Mouse (Mus musculus) hindbrain, embryonic 15.5 days (tissue): ENCODE measurements around the gene Ddx58. TPM values are rescaled to one million over a fixed set of nuclear protein-coding genes. Genes with fewer than 3 reads are reported as not detected.

Experiments
- ATAC-seq: fragments of 200-750 bp; cut with Nextera tagmentation; 2 replicates; pipeline ENCODE4 v1.8.0; 2017; ENCODE audit warnings: low read depth, moderate number of reproducible peaks, moderate TSS enrichment; ENCODE audit not compliant: low FRiP score
- H3K27ac ChIP-seq: fragments of 300-500 bp; sonication (generic); replicated peaks from 2 replicates; pipeline ENCODE4 v1.5.1; 2015; ENCODE audit warnings: mild to moderate bottlenecking, inconsistent platforms
- H3K27me3 ChIP-seq: fragments of 300-500 bp; sonication (generic); 2 replicates; pipeline ENCODE4 v1.6.1; 2015; ENCODE audit warnings: control low read depth, inconsistent platforms
- H3K36me3 ChIP-seq: fragments of 300-500 bp; sonication (generic); 2 replicates; pipeline ENCODE4 v1.6.1; 2015; ENCODE audit warnings: control low read depth, inconsistent platforms
- H3K4me1 ChIP-seq: fragments of 300-500 bp; sonication (generic); replicated peaks from 2 replicates; pipeline ENCODE4 v1.6.1; 2015; ENCODE audit warnings: control low read depth, inconsistent platforms
- H3K4me2 ChIP-seq: fragments of 300-500 bp; sonication (generic); 2 replicates; pipeline ENCODE4 v1.6.1; 2015; ENCODE audit warnings: moderate library complexity, mild to moderate bottlenecking, inconsistent platforms
- H3K4me3 ChIP-seq: fragments of 300-500 bp; sonication (generic); 2 replicates; pipeline ENCODE4 v1.5.1; 2015; ENCODE audit warnings: mild to moderate bottlenecking, inconsistent platforms
- H3K9ac ChIP-seq: fragments of 300-500 bp; sonication (generic); 2 replicates; pipeline ENCODE4 v1.6.1; 2015; ENCODE audit warnings: inconsistent platforms
- H3K9me3 ChIP-seq: fragments of 300-500 bp; sonication (generic); 2 replicates; pipeline ENCODE4 v1.6.1; 2016; ENCODE audit warnings: control low read depth, inconsistent platforms
- WGBS: fragments of 180-500 bp; shearing (Covaris S2); methylation state at CpG from one replicate; pipeline ENCODE4 v1.1.7; 2015; 5-methylcytosine and 5-hydroxymethylcytosine counted together
- polyA plus RNA-seq: library from polyadenylated mRNA; unstranded; fragments of >200 nt; fragmentation: Nextera tagmentation; extraction: Ambion mirVana; gene quantifications from 2 replicates; pipeline ENCODE4 v1.2.1, GENCODE M21; 2015

Ddx58 gene
- polyA plus RNA-seq, 1 experiment from 2014 or later = 3.3 TPM

DNA sequence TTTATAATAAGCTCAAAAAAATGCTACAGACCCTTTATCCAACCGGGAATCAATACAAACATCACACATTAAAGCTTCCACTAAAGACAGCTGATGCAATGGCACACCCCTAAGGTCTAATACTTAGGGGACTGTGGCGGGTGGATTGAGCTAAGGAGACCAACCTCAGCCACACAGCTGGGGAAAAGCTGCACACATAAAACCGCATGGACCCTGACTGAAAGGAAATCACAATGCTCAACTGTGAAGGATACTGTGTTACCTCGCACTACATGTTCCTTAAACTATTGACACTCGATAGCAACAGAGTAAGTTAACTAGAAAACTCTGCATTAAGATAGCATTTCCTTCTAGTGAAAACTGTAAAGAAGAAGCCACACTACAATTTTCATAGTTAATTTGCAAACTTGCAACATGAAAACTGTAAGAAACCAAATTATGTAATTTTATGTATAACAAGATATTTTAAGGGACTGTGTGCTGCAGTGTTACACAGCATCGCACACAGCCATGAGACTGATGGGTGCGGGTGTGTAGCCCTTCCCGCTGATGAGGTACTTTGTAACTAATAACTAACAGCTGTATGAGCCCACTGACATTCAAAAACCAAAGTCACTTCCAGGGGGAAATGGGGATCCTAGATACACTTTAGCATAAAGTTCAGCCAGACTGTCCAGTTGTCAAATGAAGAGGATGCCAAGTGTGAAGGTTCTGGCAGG, 14.9 kb upstream of the Ddx58 start:
- Histone ChIP-seq H3K27ac (no peak overlapping the region), H3K9ac (no peak overlapping the region), H3K9me3 (no peaks in the 10 kb centered on the region), H3K4me3 (no peak overlapping the region), H3K27me3 (no peaks in the 10 kb centered on the region), H3K36me3 (peaks cover 13% of the 10 kb centered on the region), H3K4me1 (no peaks in the 10 kb centered on the region), H3K4me2 (no peak overlapping the region)
- ATAC-seq = no peak
- 86% methylated on average over 8 of the region's 8 CpGs for WGBS

DNA sequence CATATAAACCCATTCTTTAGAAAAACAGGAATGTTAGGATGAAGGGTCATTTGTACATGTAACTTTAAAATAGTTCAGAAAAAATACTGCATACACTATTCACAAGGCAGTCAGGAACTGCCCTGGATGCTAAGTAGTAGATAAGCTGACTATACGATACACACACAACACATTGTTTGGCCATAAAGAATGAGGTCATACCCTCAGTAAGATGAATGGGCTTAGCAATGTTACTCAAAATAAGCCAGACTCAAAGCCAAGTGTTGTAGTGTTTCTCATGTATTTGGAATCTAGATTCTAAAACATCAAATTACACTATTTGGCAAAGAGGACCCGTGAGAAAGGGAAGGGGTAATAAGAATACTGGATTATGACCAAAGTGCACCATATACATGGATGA, 14.1 kb upstream of the Ddx58 start:
- no peaks in the 10 kb centered on the region for H3K27me3 ChIP-seq
- H3K27ac ChIP-seq = no peak overlapping the region
- 84% methylated on average over 2 of the region's 2 CpGs for WGBS
- peaks cover 6% of the 10 kb centered on the region; the same call in 1 of the 2 replicates for H3K36me3 ChIP-seq
- H3K9me3 ChIP-seq = no peaks in the 10 kb centered on the region
- H3K4me2 ChIP-seq = no peak overlapping the region
- no peak for ATAC-seq
- H3K4me1 ChIP-seq = no peaks in the 10 kb centered on the region
- no peak overlapping the region for H3K9ac ChIP-seq
- no peak overlapping the region for H3K4me3 ChIP-seq

DNA sequence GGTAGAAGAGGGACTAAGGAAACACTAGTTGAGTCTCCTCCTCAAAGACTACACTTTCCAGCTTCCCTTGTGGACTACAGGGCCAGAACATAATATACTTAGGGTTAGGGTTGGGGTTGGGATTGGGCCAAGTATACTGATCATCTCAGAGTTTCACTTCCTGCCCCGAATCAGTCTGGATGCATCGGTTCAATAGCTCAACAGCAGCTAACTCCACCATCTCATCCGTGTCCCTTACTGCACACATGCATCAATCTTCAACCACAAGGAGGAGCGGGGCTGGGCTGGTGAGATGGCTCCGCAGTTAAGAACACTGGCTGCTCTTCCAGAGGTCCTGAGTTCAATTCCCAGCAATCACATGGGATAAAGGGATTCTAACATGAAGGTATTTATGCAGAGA, 11.4 kb upstream of the Ddx58 start:
- Histone ChIP-seq H3K4me2 (no peak overlapping the region), H3K9ac (no peak overlapping the region), H3K27me3 (no peaks in the 10 kb centered on the region), H3K4me3 (no peak overlapping the region), H3K4me1 (no peaks in the 10 kb centered on the region), H3K36me3 (no peaks in the 10 kb centered on the region), H3K27ac (no peak overlapping the region), H3K9me3 (no peaks in the 10 kb centered on the region)
- WGBS = 92% methylated on average over 5 of the region's 5 CpGs
- ATAC-seq = no peak

DNA sequence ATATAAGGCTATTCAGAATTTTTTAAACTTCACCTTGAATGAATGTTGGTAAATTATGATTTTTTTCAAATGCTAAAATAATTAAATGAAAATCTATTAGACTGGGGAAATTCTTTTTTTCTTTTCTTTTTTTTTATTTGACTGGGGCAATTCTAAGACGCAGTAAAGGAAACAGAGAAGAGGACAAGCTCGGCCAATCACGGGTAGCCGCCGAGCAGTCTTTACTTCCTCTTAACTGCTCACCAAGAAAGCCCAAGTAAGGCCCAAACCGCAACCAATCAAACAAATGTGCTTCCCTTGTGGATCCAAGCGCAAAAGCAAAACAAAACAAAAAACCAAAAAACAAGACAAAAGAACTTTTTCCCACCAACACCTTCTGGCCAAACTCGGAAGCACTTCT, 4.4 kb upstream of the Ddx58 start:
- H3K9me3 ChIP-seq = no peaks in the 10 kb centered on the region
- H3K4me3 ChIP-seq = no peak overlapping the region
- no peaks in the 10 kb centered on the region for H3K36me3 ChIP-seq
- no peak overlapping the region for H3K4me2 ChIP-seq
- WGBS = 88% methylated on average over 8 of the region's 8 CpGs
- ATAC-seq = no peak
- no peak overlapping the region for H3K27ac ChIP-seq
- H3K27me3 ChIP-seq = no peaks in the 10 kb centered on the region
- peaks cover 10% of the 10 kb centered on the region for H3K4me1 ChIP-seq
- H3K9ac ChIP-seq = no peak overlapping the region

DNA sequence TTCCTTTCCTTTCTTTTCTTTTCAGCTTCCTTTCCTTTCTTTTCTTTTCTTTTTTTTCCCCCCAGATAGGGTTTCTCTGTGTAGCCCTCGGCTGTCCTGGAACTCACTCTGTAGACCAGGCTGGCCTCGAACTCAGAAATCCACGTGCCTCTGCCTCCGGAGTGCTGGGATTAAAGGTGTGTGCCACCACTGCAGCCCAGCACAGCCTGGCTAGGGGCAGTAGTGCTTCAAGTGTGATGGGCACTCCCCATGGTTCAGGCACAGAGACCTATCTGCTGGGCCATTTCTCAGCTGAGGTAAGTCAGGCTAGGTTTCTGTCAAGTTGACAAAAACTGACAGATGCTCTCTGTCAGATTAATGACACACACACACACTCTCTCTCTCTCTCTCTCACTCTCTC, 3.4 kb upstream of the Ddx58 start:
- no peaks in the 10 kb centered on the region for H3K36me3 ChIP-seq
- 84% methylated on average over 4 of the region's 4 CpGs for WGBS
- peaks cover 17% of the 10 kb centered on the region for H3K4me1 ChIP-seq
- H3K4me3 ChIP-seq = no peak overlapping the region
- H3K27ac ChIP-seq = no peak overlapping the region
- no peaks in the 10 kb centered on the region for H3K9me3 ChIP-seq
- no peak for ATAC-seq
- no peak overlapping the region for H3K4me2 ChIP-seq
- no peaks in the 10 kb centered on the region for H3K27me3 ChIP-seq
- H3K9ac ChIP-seq = no peak overlapping the region

DNA sequence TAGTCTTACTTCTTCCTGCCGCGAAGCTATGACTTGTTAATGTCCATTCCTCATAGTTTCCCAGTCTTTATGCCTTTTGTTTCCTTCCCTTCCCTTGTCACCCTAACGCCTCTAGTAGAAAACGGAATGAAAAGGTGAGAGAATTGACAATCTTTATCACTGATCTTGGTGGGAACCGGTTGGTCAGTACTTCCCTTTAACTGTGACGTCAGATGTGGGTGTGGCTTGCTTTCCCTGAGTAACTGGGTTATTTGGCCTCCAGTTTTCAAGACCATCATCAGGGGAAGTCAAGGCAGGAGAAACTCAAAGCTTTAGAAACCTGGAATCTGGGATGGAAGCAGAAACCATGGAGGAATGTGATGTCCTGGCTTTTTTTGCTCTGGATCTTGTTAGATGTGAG, 2.3 kb upstream of the Ddx58 start:
- WGBS = 59% methylated on average over 6 of the region's 6 CpGs
- no peaks in the 10 kb centered on the region for H3K9me3 ChIP-seq
- H3K4me1 ChIP-seq = peaks cover 17% of the 10 kb centered on the region
- no peaks in the 10 kb centered on the region for H3K36me3 ChIP-seq
- H3K4me2 ChIP-seq = no peak overlapping the region
- H3K4me3 ChIP-seq = no peak overlapping the region
- no peaks in the 10 kb centered on the region for H3K27me3 ChIP-seq
- no peak overlapping the region for H3K9ac ChIP-seq
- no peak for ATAC-seq
- no peak overlapping the region for H3K27ac ChIP-seq

DNA sequence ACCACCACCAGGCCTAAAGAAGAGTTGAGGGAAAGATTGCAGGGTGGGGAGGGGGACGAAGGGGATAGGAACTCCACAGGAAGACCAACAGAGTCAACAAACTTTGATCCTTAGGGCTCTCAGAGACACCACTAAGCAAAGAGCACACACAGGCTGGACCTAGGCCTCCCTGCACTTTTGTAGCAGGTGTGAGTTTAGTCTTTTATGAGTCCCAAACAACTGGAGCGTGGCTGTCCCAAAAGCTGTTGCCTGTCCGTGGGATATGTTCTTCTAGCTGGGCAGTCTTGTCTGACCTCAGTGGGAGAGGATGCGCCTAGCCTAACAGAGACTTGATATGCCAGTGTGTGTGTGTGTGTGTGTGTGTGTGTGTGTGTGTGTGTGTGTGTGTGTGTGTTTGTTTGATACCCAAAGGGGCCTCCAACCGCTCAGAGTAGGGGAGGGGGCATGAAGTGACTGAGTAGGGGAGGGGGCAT, 680 bp upstream of the Ddx58 start:
- H3K27ac ChIP-seq = no peak overlapping the region
- no peak overlapping the region for H3K9ac ChIP-seq
- H3K9me3 ChIP-seq = no peaks in the 10 kb centered on the region
- WGBS = 50% methylated on average over 5 of the region's 5 CpGs
- peaks cover 17% of the 10 kb centered on the region for H3K4me1 ChIP-seq
- H3K27me3 ChIP-seq = no peaks in the 10 kb centered on the region
- peak overlapping the region; percentile 71 for H3K4me2 ChIP-seq
- H3K36me3 ChIP-seq = no peaks in the 10 kb centered on the region
- H3K4me3 ChIP-seq = peak overlapping the region; percentile 43
- ATAC-seq = no peak; the same call in 1 of the 2 replicates

DNA sequence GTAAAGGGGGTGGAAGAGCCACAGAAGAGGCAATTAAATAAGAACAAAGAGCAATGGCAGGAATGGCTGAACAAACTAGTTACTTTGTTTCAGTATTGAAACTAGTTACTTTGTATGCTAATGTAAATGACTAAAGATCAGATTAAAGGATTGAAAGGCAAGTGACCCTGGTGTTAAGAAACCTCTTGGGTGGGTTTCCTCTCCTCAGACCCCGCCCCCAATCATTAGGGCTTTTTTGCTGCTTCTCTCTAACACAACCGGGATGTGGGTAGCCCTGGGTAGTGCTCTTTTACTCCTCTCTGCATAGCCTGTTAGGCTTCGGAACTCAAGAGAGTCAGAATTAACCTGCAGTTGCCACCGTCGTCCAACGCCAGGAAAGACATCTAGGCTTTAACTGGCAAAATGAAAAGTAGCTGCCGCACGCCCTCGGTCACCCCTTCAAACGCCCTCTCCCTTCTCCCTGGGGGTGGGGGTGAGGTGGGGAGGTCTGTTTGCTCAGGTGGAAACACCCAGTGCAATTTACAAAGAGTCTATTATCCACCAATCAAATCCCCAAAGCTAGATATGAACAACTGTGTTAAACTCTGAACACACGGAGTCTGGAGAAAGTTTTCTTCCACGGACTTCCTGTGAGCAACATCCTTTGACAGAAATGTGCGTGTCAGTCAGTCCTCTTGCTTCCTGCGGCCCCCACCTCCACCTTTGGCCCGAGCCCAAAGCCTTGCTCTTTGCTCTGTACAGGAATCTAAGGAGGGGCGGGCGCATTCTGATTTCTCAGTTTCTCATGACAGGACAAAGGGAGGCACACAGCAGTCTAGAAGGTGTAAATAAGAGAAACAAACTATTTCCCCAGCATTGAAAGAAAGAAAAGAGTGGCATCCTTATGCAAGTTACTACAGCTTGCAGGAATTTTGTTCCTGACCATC, 882 bp downstream of the Ddx58 start:
- ATAC-seq = 0 out of 2 replicates have a peak, but pooled peaks have one; percentile 27
- H3K27ac ChIP-seq = no peak overlapping the region

DNA sequence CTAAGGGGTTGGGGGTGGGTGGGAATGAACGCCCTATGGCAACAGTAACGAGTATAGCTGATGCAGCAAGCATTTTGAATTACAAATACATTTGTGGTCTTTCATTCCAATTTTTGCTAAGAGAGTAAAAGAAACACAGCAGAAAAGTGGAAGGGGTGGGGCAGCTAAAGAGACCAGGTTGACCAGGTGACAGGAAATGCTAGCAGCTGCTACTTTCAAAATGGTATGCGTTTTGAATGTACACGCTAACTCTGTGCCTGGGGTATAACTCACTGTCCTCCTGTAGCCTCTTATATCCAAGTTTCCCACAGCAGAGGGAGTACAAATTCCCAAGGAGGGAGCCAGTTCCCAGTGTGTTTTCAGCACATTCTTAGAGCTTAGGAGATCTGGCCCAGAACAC, 2.8 kb downstream of the Ddx58 start:
- no peak for ATAC-seq
- no peak overlapping the region for H3K27ac ChIP-seq
- H3K9me3 ChIP-seq = no peaks in the 10 kb centered on the region
- 93% methylated on average over 4 of the region's 4 CpGs for WGBS
- H3K4me1 ChIP-seq = peaks cover 17% of the 10 kb centered on the region
- H3K4me2 ChIP-seq = no peak overlapping the region
- H3K27me3 ChIP-seq = no peaks in the 10 kb centered on the region
- H3K9ac ChIP-seq = no peak overlapping the region
- H3K4me3 ChIP-seq = no peak overlapping the region
- no peaks in the 10 kb centered on the region for H3K36me3 ChIP-seq

More for the DNA sequence above, 882 bp downstream of the Ddx58 start:
- peak overlapping the region; percentile 71 for H3K4me2 ChIP-seq
- no peaks in the 10 kb centered on the region for H3K9me3 ChIP-seq
- WGBS = 2% methylated on average over 17 of the region's 17 CpGs
- peaks cover 17% of the 10 kb centered on the region for H3K4me1 ChIP-seq
- H3K9ac ChIP-seq = peak overlapping the region; percentile 41; the same call in 1 of the 2 replicates
- no peaks in the 10 kb centered on the region for H3K27me3 ChIP-seq
- peak overlapping the region; percentile 43 for H3K4me3 ChIP-seq
- no peaks in the 10 kb centered on the region for H3K36me3 ChIP-seq

DNA sequence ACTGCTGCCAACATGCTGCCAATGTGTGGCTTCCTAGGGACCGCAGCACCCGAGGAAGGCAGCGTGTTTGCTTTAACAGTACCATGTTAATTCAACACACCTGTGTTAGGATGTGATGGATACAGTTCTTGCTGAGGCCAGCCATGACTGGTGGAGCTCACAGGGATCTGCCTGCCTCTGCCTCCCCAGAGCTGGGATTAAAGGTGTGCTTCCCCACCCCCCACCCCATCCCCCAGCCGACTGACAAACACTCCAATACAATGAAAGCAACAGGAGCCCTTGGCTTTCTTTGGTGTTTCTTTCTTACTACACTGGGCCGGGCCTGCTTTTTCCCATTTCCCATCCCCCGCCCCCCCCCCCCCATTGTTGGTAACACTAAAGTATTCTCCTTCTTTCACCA, 5.4 kb downstream of the Ddx58 start:
- Histone ChIP-seq H3K4me1 (peaks cover 10% of the 10 kb centered on the region), H3K27ac (no peak overlapping the region), H3K9me3 (no peaks in the 10 kb centered on the region), H3K9ac (no peak overlapping the region), H3K36me3 (no peaks in the 10 kb centered on the region), H3K27me3 (no peaks in the 10 kb centered on the region), H3K4me3 (no peak overlapping the region), H3K4me2 (no peak overlapping the region)
- ATAC-seq = no peak
- 78% methylated on average over 6 of the region's 6 CpGs for WGBS

DNA sequence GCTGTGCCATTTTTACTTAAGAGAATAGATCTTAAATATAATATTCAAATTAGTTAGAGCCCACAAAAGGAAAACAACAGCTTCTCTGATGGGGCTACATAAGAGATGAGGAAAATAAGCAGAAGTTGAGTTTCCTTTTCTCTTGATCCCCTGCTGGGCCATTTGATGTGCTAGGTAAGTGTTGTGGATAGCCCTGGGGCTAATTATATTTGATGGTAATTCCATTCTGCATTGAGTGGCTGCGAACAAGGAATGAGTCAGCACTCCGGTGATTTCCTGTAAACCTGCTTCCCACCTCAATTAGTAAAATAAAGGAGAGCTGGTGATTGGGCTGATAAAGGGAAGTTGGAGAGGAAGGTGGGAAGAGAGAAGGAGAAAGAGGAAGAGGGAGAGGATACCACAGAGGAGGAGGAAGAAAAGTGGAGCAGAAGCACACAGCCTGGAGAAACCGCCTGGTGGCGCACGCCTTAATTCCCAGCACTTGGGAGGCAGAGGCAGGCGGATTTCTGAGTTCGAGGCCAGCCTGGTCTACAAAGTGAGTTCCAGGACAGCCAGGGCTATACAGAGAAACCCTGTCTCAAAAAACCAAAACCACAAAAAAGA, 6.5 kb downstream of the Ddx58 start:
- Histone ChIP-seq H3K4me2 (no peak overlapping the region), H3K9me3 (no peaks in the 10 kb centered on the region), H3K4me3 (no peak overlapping the region), H3K9ac (no peak overlapping the region), H3K27me3 (no peaks in the 10 kb centered on the region), H3K4me1 (no peaks in the 10 kb centered on the region), H3K27ac (no peak overlapping the region), H3K36me3 (no peaks in the 10 kb centered on the region)
- 92% methylated on average over 7 of the region's 7 CpGs for WGBS
- no peak for ATAC-seq

DNA sequence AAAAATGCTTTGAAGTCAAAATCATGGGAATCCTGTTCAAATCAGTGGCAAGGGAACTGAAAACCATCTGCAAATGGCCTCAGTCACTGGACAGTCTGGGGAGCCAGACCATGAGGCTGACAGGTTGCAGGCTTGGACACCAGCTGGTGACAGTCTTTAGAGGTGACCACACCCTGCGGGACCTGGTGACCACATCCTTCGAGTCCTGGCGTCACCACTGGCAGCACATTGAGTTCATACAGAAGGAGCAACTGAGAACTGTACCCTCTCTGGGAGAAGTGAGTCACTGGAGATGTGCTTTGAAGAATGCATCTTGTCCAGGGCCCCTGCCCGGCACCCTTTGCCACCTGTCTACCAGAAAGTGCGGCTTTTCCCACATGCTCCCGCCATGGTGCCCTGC, 9.9 kb downstream of the Ddx58 start:
- no peak overlapping the region for H3K4me2 ChIP-seq
- 96% methylated on average over 6 of the region's 6 CpGs for WGBS
- no peaks in the 10 kb centered on the region for H3K9me3 ChIP-seq
- H3K27me3 ChIP-seq = no peaks in the 10 kb centered on the region
- H3K9ac ChIP-seq = no peak overlapping the region
- no peaks in the 10 kb centered on the region for H3K36me3 ChIP-seq
- ATAC-seq = no peak
- H3K4me3 ChIP-seq = no peak overlapping the region
- no peak overlapping the region for H3K27ac ChIP-seq
- no peaks in the 10 kb centered on the region for H3K4me1 ChIP-seq
